Mouse (Mus musculus) ovary, adult 18-20 months (tissue): ENCODE measurements around the gene Tor4a.

Experiments used
- DNase-seq: peaks from one replicate; pipeline ENCODE4 v3.0.0; 2022; ENCODE audit warnings: low spot score, mixed read lengths

Tor4a gene

GRCm38 (mm10) chr2:25224766-25225752 is 28.4 kb upstream of the Tor4a start:
- peak; percentile 100 for DNase-seq

GRCm38 (mm10) chr2:25224492-25224765 is 27.7 kb upstream of the Tor4a start, which contains the start of gene Tubb4b:
Gene Tubb4b, minus strand, starts transcription at chr2:25224702.
- no peak for DNase-seq

- peak; percentile 76 for DNase-seq
Measured at GRCm38 (mm10) chr2:25223681-25224491, 27.2 kb upstream of the Tor4a start.

GRCm38 (mm10) chr2:25221331-25221772 is 24.7 kb upstream of the Tor4a start:
- DNase-seq: no peak

- DNase-seq: no peak
Measured at GRCm38 (mm10) chr2:25218445-25218844, 21.8 kb upstream of the Tor4a start, which contains the start of gene Fam166a. Gene Fam166a, plus strand, starts transcription at chr2:25218745.

GRCm38 (mm10) chr2:25217666-25218065 is 21.0 kb upstream of the Tor4a start:
- no peak for DNase-seq

GRCm38 (mm10) chr2:25214444-25214843 is 17.8 kb upstream of the Tor4a start, which contains the start of gene Stpg3:
Gene Stpg3, minus strand, starts transcription at chr2:25214637.
- no peak for DNase-seq

GRCm38 (mm10) chr2:25213266-25213865 is 16.7 kb upstream of the Tor4a start:
- no peak for DNase-seq

- DNase-seq: peak; percentile 84
Measured at GRCm38 (mm10) chr2:25211121-25211670, 14.5 kb upstream of the Tor4a start, which contains the start of gene Nelfb. Gene Nelfb, minus strand, starts transcription at chr2:25211489.

- DNase-seq: no peak
Measured at GRCm38 (mm10) chr2:25210686-25211085, 14.0 kb upstream of the Tor4a start.

- no peak for DNase-seq
Measured at GRCm38 (mm10) chr2:25207593-25207992, 10.9 kb upstream of the Tor4a start.

GRCm38 (mm10) chr2:25203631-25204214 is 7.0 kb upstream of the Tor4a start:
- DNase-seq: no peak

GRCm38 (mm10) chr2:25200631-25201030 is 3.9 kb upstream of the Tor4a start:
- DNase-seq: no peak

GRCm38 (mm10) chr2:25197946-25198345 is 1.3 kb upstream of the Tor4a start:
- DNase-seq: no peak

GRCm38 (mm10) chr2:25197191-25197590 is 505 bp upstream of the Tor4a start:
- no peak for DNase-seq

GRCm38 (mm10) chr2:25195211-25196156 is 1.2 kb downstream of the Tor4a start:
- peak; percentile 46 for DNase-seq

GRCm38 (mm10) chr2:25194486-25195171 is 2.1 kb downstream of the Tor4a start:
- no peak for DNase-seq

- no peak for DNase-seq
Measured at GRCm38 (mm10) chr2:25194006-25194405, 2.7 kb downstream of the Tor4a start.

- peak; percentile 57 for DNase-seq
Measured at GRCm38 (mm10) chr2:25193330-25193770, 3.3 kb downstream of the Tor4a start.

- no peak for DNase-seq
Measured at GRCm38 (mm10) chr2:25187841-25188240, 8.8 kb downstream of the Tor4a start.
